ENCODE assay signal across 8 mouse cellular contexts in genomic region chr14:122463080-122463691, GRCm38 (mm10). TPM values are rescaled to one million over a fixed set of nuclear protein-coding genes. Genes with fewer than 3 reads are reported as not detected.
DNase-seq lines count a peak whose midpoint lies in the region; ATAC-seq and TF ChIP-seq lines count a peak whose summit lies in the region.

No protein-coding gene starts in this region.

- no peaks in the 10 kb centered on the region for H3K9me3 ChIP-seq in kidney, embryonic 14.5 days (ENCODE audit: control insufficient read depth, low read length)
- H3K9me3 ChIP-seq in limb, embryonic 14.5 days (ENCODE audit: control insufficient read depth, low read length): no peaks in the 10 kb centered on the region

- no peaks in the 10 kb centered on the region for H3K36me3 ChIP-seq in kidney, embryonic 14.5 days (ENCODE audit: control insufficient read depth, insufficient read depth, low read length)
- H3K36me3 ChIP-seq in limb, embryonic 14.5 days (ENCODE audit: control insufficient read depth, insufficient read depth, low read length): no peaks in the 10 kb centered on the region

- intact Hi-C loops in left cerebral cortex, postnatal 36 days (cut with DNase I): no loop called here

- H3K9ac ChIP-seq in kidney, embryonic 14.5 days (ENCODE audit: low read depth, low read length): no peak overlapping the region
- peak overlapping the region; percentile 58 for H3K9ac ChIP-seq in limb, embryonic 14.5 days (ENCODE audit: low read depth, low read length, severe bottlenecking)

- H3K27ac ChIP-seq in kidney, embryonic 14.5 days (ENCODE audit: low read depth, low read length): no peak overlapping the region
- no peak overlapping the region for H3K27ac ChIP-seq in embryonic fibroblast, embryonic 13.5 days (ENCODE audit: insufficient read depth, low read length)
- H3K27ac ChIP-seq in limb, embryonic 14.5 days (replicated peaks; ENCODE audit: low read depth, low read length): no peak overlapping the region

- no peak for TF ChIP-seq CTCF in embryonic fibroblast, embryonic 13.5 days (IDR thresholded peaks at IDR 0.05; ENCODE audit: borderline replicate concordance, insufficient read depth, low read length)

- H3K27me3 ChIP-seq in kidney, embryonic 14.5 days (ENCODE audit: control insufficient read depth, insufficient read depth, low read length): peaks cover 83% of the 10 kb centered on the region
- H3K27me3 ChIP-seq in limb, embryonic 14.5 days (ENCODE audit: control insufficient read depth, insufficient read depth, low read length): peaks cover 67% of the 10 kb centered on the region

- H3K4me1 ChIP-seq in kidney, embryonic 14.5 days (ENCODE audit: control insufficient read depth, insufficient read depth, low read length): peaks cover 7% of the 10 kb centered on the region
- no peaks in the 10 kb centered on the region for H3K4me1 ChIP-seq in embryonic fibroblast, embryonic 13.5 days (ENCODE audit: control insufficient read depth, insufficient read depth, low read length)
- peaks cover 14% of the 10 kb centered on the region for H3K4me1 ChIP-seq in limb, embryonic 14.5 days (ENCODE audit: control insufficient read depth, insufficient read depth, low read length)

- WGBS in kidney, embryonic 14.5 days: 2% methylated on average over 40 of the region's 40 CpGs
- WGBS in limb, embryonic 14.5 days: 1% methylated on average over 40 of the region's 40 CpGs

- peak overlapping the region; percentile 36 for H3K4me3 ChIP-seq in kidney, embryonic 14.5 days (ENCODE audit: low read length)
- peak overlapping the region; percentile 26; the same call in 1 of the 2 replicates for H3K4me3 ChIP-seq in embryonic fibroblast, embryonic 13.5 days (ENCODE audit: insufficient read depth, low read length)
- H3K4me3 ChIP-seq in limb, embryonic 14.5 days (replicated peaks; ENCODE audit: low read length): peak overlapping the region; percentile 55

- no peak for TF ChIP-seq POLR2A in embryonic fibroblast, embryonic 13.5 days (IDR thresholded peaks at IDR 0.05; ENCODE audit: low read depth, low read length)
- no peak for TF ChIP-seq POLR2A in limb, embryonic 14.5 days (IDR thresholded peaks at IDR 0.05; ENCODE audit: borderline replicate concordance, extremely low read depth, insufficient read depth, insufficient read length)

- H3K4me2 ChIP-seq in kidney, embryonic 14.5 days (replicated peaks; ENCODE audit: low read depth, low read length): peak overlapping the region; percentile 91
- peak overlapping the region; percentile 86 for H3K4me2 ChIP-seq in limb, embryonic 14.5 days (replicated peaks; ENCODE audit: low read depth, low read length, severe bottlenecking)

- ATAC-seq in kidney, embryonic 14.5 days (ENCODE audit: low FRiP score, low TSS enrichment): no peak; the same call in 1 of the 2 replicates
- ATAC-seq in limb, embryonic 14.5 days (ENCODE audit: low FRiP score, low read depth): no peak

- no peak for DNase-seq in kidney, adult 9 months
- DNase-seq in R1 (ENCODE audit: low read depth, low spot score): peak; percentile 44
- no peak for DNase-seq in limb, embryonic 14.5 days (ENCODE audit: low spot score)
- DNase-seq in retina, embryonic 14.5 days (ENCODE audit: low spot score): peak; percentile 58
- DNase-seq in gastrocnemius, postnatal 4 days (ENCODE audit: low spot score in 2 of 2): no peak
- DNase-seq in left cerebral cortex, postnatal 36 days (ENCODE audit: low spot score in 2 of 2): no peak

RNA-seq across cellular contexts. Expression of gene Zic5, which starts 2.3 kb away (rescaled TPM):
- 0.07 and 0.10 TPM in 2 replicates for polyA plus RNA-seq in kidney, embryonic 14.5 days (2014; fragmentation: Nextera tagmentation; extraction: Ambion mirVana)
- 0.30 and 0.93 TPM in 2 replicates for polyA plus RNA-seq in embryonic fibroblast, embryonic 13.5 days (2011; ENCODE audit: insufficient read length, low read depth, missing spikeins)
- polyA plus RNA-seq in limb, embryonic 14.5 days (2012; rRNA removed): 0.47 and 1.3 TPM in 2 replicates
- polyA plus RNA-seq in limb, embryonic 14.5 days (2014; fragmentation: Nextera tagmentation; extraction: Ambion mirVana): 0.76 and 0.94 TPM in 2 replicates
- total RNA-seq in gastrocnemius, postnatal 4 days (2021): not detected
- total RNA-seq in left cerebral cortex, postnatal 36 days (2021): 1 to 10 TPM; 3.6 to 4.3 TPM

RNA-seq across cellular contexts. Expression of gene Zic2, which starts 12.0 kb away (rescaled TPM):
- polyA plus RNA-seq in kidney, embryonic 14.5 days (2014; fragmentation: Nextera tagmentation; extraction: Ambion mirVana): not detected in 2 replicates
- 0.60 and 2.8 TPM in 2 replicates for polyA plus RNA-seq in embryonic fibroblast, embryonic 13.5 days (2011; ENCODE audit: insufficient read length, low read depth, missing spikeins)
- polyA plus RNA-seq in limb, embryonic 14.5 days (2012; rRNA removed): 4.0 and 6.0 TPM in 2 replicates
- polyA plus RNA-seq in limb, embryonic 14.5 days (2014; fragmentation: Nextera tagmentation; extraction: Ambion mirVana): 0.80 and 1.1 TPM in 2 replicates
- under 1 TPM in 1 of 2 experiments, not detected in 1; 0.18 TPM for total RNA-seq in gastrocnemius, postnatal 4 days (2021)
- total RNA-seq in left cerebral cortex, postnatal 36 days (2021): 10 to 100 TPM; 12.7 to 19.1 TPM

RNA-seq across cellular contexts. Expression of gene Gm5089, which starts 12.3 kb away (rescaled TPM):
- polyA plus RNA-seq in kidney, embryonic 14.5 days (2014; fragmentation: Nextera tagmentation; extraction: Ambion mirVana): not detected in 2 replicates
- not detected in 2 replicates for polyA plus RNA-seq in embryonic fibroblast, embryonic 13.5 days (2011; ENCODE audit: insufficient read length, low read depth, missing spikeins)
- polyA plus RNA-seq in limb, embryonic 14.5 days (2012; rRNA removed): not detected in 2 replicates
- polyA plus RNA-seq in limb, embryonic 14.5 days (2014; fragmentation: Nextera tagmentation; extraction: Ambion mirVana): 0.25 TPM in 1 of 2 replicates, not detected in the other
- total RNA-seq in gastrocnemius, postnatal 4 days (2021): not detected
- total RNA-seq in left cerebral cortex, postnatal 36 days (2021): under 1 TPM in 1 of 2 experiments, not detected in 1; 0.25 TPM

RNA-seq across cellular contexts. Expression of gene Gm10837, which starts 27.2 kb away (rescaled TPM):
- polyA plus RNA-seq in kidney, embryonic 14.5 days (2014; fragmentation: Nextera tagmentation; extraction: Ambion mirVana): not detected in 2 replicates
- not detected in 2 replicates for polyA plus RNA-seq in embryonic fibroblast, embryonic 13.5 days (2011; ENCODE audit: insufficient read length, low read depth, missing spikeins)
- not detected in 2 replicates for polyA plus RNA-seq in limb, embryonic 14.5 days (2012; rRNA removed)
- polyA plus RNA-seq in limb, embryonic 14.5 days (2014; fragmentation: Nextera tagmentation; extraction: Ambion mirVana): 0.12 TPM in 1 of 2 replicates, not detected in the other
- not detected for total RNA-seq in gastrocnemius, postnatal 4 days (2021)
- not detected for total RNA-seq in left cerebral cortex, postnatal 36 days (2021)

Comparison
In these comparisons a context has a peak if more than half of its experiments do, and no peak if none do; other contexts are left out.
1. DNase-seq: peak in R1 (single experiment) and retina, embryonic 14.5 days (single experiment); none in kidney, adult 9 months (single experiment), limb, embryonic 14.5 days (single experiment), gastrocnemius, postnatal 4 days (0 of 2) and left cerebral cortex, postnatal 36 days (0 of 2).
2. Peak in every context shown above with its lines, with median percentiles within 50 percentile points of each other: H3K4me3 ChIP-seq.